Mouse (Mus musculus): ENCODE data around the gene Tmem248. TPM values are rescaled to one million over a fixed set of nuclear protein-coding genes. Genes with fewer than 3 reads are reported as not detected.

Tmem248 gene
- polyA plus RNA-seq, 1 experiment from 2014 or later, result 34.1 TPM

Other genes starting within 250 kb of the Tmem248 start
- gene Gusb, start 214.0 kb upstream of the Tmem248 start, polyA plus RNA-seq (2016; fragmentation: Nextera tagmentation; extraction: Ambion mirVana), result 25.3 and 29.7 TPM in 2 replicates
- gene Asl, start 187.8 kb upstream of the Tmem248 start, polyA plus RNA-seq (2016; fragmentation: Nextera tagmentation; extraction: Ambion mirVana), result 26.5 and 29.1 TPM in 2 replicates
- gene Crcp, start 187.8 kb upstream of the Tmem248 start, polyA plus RNA-seq (2016; fragmentation: Nextera tagmentation; extraction: Ambion mirVana), result 59.4 and 66.5 TPM in 2 replicates
- 63.1 and 65.9 TPM in 2 replicates for gene Tpst1, start 143.8 kb upstream of the Tmem248 start, polyA plus RNA-seq (2016; fragmentation: Nextera tagmentation; extraction: Ambion mirVana)
- gene Kctd7, start 72.2 kb upstream of the Tmem248 start, polyA plus RNA-seq (2016; fragmentation: Nextera tagmentation; extraction: Ambion mirVana), result 8.3 and 9.3 TPM in 2 replicates
- 33.1 and 36.9 TPM in 2 replicates for gene Rabgef1, start 45.3 kb upstream of the Tmem248 start, polyA plus RNA-seq (2016; fragmentation: Nextera tagmentation; extraction: Ambion mirVana)
- gene Sbds, start 38.4 kb downstream of the Tmem248 start, polyA plus RNA-seq (2016; fragmentation: Nextera tagmentation; extraction: Ambion mirVana), result 70.5 and 73.7 TPM in 2 replicates
- gene Tyw1, start 38.5 kb downstream of the Tmem248 start, polyA plus RNA-seq (2016; fragmentation: Nextera tagmentation; extraction: Ambion mirVana), result 28.6 and 30.4 TPM in 2 replicates
- 0.89 and 1.2 TPM in 2 replicates for gene Caln1, start 152.4 kb downstream of the Tmem248 start, polyA plus RNA-seq (2016; fragmentation: Nextera tagmentation; extraction: Ambion mirVana)
- gene A330070K13Rik, start 167.6 kb downstream of the Tmem248 start, polyA plus RNA-seq (2016; fragmentation: Nextera tagmentation; extraction: Ambion mirVana), result not detected in 2 replicates

All from midbrain, embryonic 12.5 days (tissue).